Mouse (Mus musculus): ENCODE measurements around the gene Gad1. TPM values are rescaled to one million over a fixed set of nuclear protein-coding genes. Genes with fewer than 3 reads are reported as not detected.

The Gad1 gene
- total and polyA plus RNA-seq, 3 experiments: 0.04 to 0.45 (median 0.23) TPM

GRCm38 (mm10) chr2:70566603-70566981 is 13.7 kb downstream of the Gad1 start:
- no peak for DNase-seq
- H3K36me3 ChIP-seq (ENCODE audit: control insufficient read depth, insufficient read depth, low read length): no peaks in the 10 kb centered on the region
- H3K27me3 ChIP-seq (ENCODE audit: control insufficient read depth, insufficient read depth, low read length): peaks cover 32% of the 10 kb centered on the region
- TF ChIP-seq POLR2A (IDR thresholded peaks at IDR 0.05; ENCODE audit: insufficient read depth, low read depth, low read length): no peak
- TF ChIP-seq CTCF (IDR thresholded peaks at IDR 0.05): no peak
- no peak for TF ChIP-seq EP300 (IDR thresholded peaks at IDR 0.05; ENCODE audit: insufficient read depth, low read depth, low read length)
- H3K4me1 ChIP-seq (ENCODE audit: control insufficient read depth, insufficient read depth, low read length): no peaks in the 10 kb centered on the region
- no peak overlapping the region for H3K9ac ChIP-seq (ENCODE audit: low read depth, low read length)
- H3K4me3 ChIP-seq: no peak overlapping the region
- intact Hi-C loops (cut with DNase I): no loop called here
- H3K27ac ChIP-seq: no peak overlapping the region
- H3K79me2 ChIP-seq (replicated peaks; ENCODE audit: control insufficient read depth, insufficient read depth, low read length): no peaks in the 10 kb centered on the region
- 8% methylated on average over 18 of the region's 18 CpGs for WGBS

DNA sequence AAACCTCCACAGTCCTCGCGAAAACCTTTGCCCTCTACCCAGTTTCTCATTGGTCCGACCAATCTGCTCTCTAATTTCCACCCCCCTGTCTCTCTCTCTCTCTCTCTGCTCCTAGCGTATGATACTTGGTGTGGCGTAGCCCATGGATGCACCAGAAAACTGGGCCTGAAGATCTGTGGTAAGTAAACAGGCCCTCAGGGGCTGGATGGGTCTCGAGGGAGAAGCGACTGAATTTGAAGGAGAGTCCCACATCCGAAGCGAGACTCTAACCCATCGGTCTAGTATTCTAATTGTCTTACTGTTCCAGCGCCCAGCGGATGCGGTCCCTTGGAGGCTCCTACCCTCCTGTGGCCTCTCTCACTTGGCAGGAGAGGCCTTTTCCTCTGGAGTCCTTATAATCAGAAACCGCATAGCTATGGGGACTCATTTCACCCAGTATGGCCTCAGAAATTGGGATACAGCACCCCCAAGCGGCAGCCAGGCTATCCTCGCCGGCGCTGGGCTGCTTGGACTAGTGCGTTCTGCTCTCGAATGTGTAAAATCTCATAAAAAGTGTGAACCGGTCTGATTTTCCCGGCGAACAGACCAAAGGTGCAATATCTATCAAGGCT is 14.3 kb downstream of the Gad1 start:
- no peak overlapping the region for H3K4me3 ChIP-seq
- 15% methylated on average over 23 of the region's 23 CpGs for WGBS
- H3K36me3 ChIP-seq (ENCODE audit: control insufficient read depth, insufficient read depth, low read length): no peaks in the 10 kb centered on the region
- H3K4me1 ChIP-seq (ENCODE audit: control insufficient read depth, insufficient read depth, low read length): no peaks in the 10 kb centered on the region
- TF ChIP-seq EP300 (IDR thresholded peaks at IDR 0.05; ENCODE audit: insufficient read depth, low read depth, low read length): no peak
- TF ChIP-seq POLR2A (IDR thresholded peaks at IDR 0.05; ENCODE audit: insufficient read depth, low read depth, low read length): no peak
- TF ChIP-seq CTCF (IDR thresholded peaks at IDR 0.05): peak; percentile 55
- peaks cover 31% of the 10 kb centered on the region for H3K27me3 ChIP-seq (ENCODE audit: control insufficient read depth, insufficient read depth, low read length)
- no peaks in the 10 kb centered on the region for H3K79me2 ChIP-seq (replicated peaks; ENCODE audit: control insufficient read depth, insufficient read depth, low read length)
- intact Hi-C loops (cut with DNase I): no loop called here
- peak in 1 of 2 experiments; percentile 38 for DNase-seq
- H3K9ac ChIP-seq (ENCODE audit: low read depth, low read length): no peak overlapping the region
- H3K27ac ChIP-seq: no peak overlapping the region

GRCm38 (mm10) chr2:70567682-70568077 is 14.8 kb downstream of the Gad1 start:
- no peaks in the 10 kb centered on the region for H3K4me1 ChIP-seq (ENCODE audit: control insufficient read depth, insufficient read depth, low read length)
- H3K4me3 ChIP-seq: no peak overlapping the region
- DNase-seq: no peak

GRCm38 (mm10) chr2:70568198-70568941 is 15.5 kb downstream of the Gad1 start:
- H3K36me3 ChIP-seq (ENCODE audit: control insufficient read depth, insufficient read depth, low read length): no peaks in the 10 kb centered on the region
- H3K4me3 ChIP-seq: no peak overlapping the region
- TF ChIP-seq POLR2A (IDR thresholded peaks at IDR 0.05; ENCODE audit: insufficient read depth, low read depth, low read length) (no peak), CTCF (IDR thresholded peaks at IDR 0.05) (no peak), EP300 (IDR thresholded peaks at IDR 0.05; ENCODE audit: insufficient read depth, low read depth, low read length) (no peak)
- no peak overlapping the region for H3K9ac ChIP-seq (ENCODE audit: low read depth, low read length)
- no peaks in the 10 kb centered on the region for H3K4me1 ChIP-seq (ENCODE audit: control insufficient read depth, insufficient read depth, low read length)
- no peak overlapping the region for H3K27ac ChIP-seq
- WGBS: 2% methylated on average over 34 of the region's 34 CpGs
- DNase-seq: no peak
- intact Hi-C loops (cut with DNase I): no loop called here
- peaks cover 24% of the 10 kb centered on the region for H3K27me3 ChIP-seq (ENCODE audit: control insufficient read depth, insufficient read depth, low read length)
- no peaks in the 10 kb centered on the region for H3K79me2 ChIP-seq (replicated peaks; ENCODE audit: control insufficient read depth, insufficient read depth, low read length)

More at GRCm38 (mm10) chr2:70567682-70568077, 14.8 kb downstream of the Gad1 start:
- Histone ChIP-seq H3K27ac (no peak overlapping the region), H3K27me3 (ENCODE audit: control insufficient read depth, insufficient read depth, low read length) (peaks cover 25% of the 10 kb centered on the region), H3K36me3 (ENCODE audit: control insufficient read depth, insufficient read depth, low read length) (no peaks in the 10 kb centered on the region), H3K9ac (ENCODE audit: low read depth, low read length) (no peak overlapping the region), H3K79me2 (replicated peaks; ENCODE audit: control insufficient read depth, insufficient read depth, low read length) (no peaks in the 10 kb centered on the region)
- no peak for TF ChIP-seq EP300 (IDR thresholded peaks at IDR 0.05; ENCODE audit: insufficient read depth, low read depth, low read length)
- no peak for TF ChIP-seq CTCF (IDR thresholded peaks at IDR 0.05)
- no peak for TF ChIP-seq POLR2A (IDR thresholded peaks at IDR 0.05; ENCODE audit: insufficient read depth, low read depth, low read length)
- intact Hi-C loops (cut with DNase I): no loop called here
- WGBS: 4% methylated on average over 12 of the region's 12 CpGs

- 34% methylated on average over 4 of the region's 4 CpGs for WGBS
- intact Hi-C loops (cut with DNase I): no loop called here
- no peaks in the 10 kb centered on the region for H3K79me2 ChIP-seq (replicated peaks; ENCODE audit: control insufficient read depth, insufficient read depth, low read length)
Measured at GRCm38 (mm10) chr2:70571698-70572097, 18.8 kb downstream of the Gad1 start.

GRCm38 (mm10) chr2:70572251-70572650 is 19.4 kb downstream of the Gad1 start:
- H3K27ac ChIP-seq: no peak overlapping the region
- intact Hi-C loops (cut with DNase I): no loop called here

More at GRCm38 (mm10) chr2:70571698-70572097, 18.8 kb downstream of the Gad1 start:
- H3K4me3 ChIP-seq: no peak overlapping the region
- TF ChIP-seq EP300 (IDR thresholded peaks at IDR 0.05; ENCODE audit: insufficient read depth, low read depth, low read length) (no peak), CTCF (IDR thresholded peaks at IDR 0.05) (no peak), POLR2A (IDR thresholded peaks at IDR 0.05; ENCODE audit: insufficient read depth, low read depth, low read length) (no peak)
- no peaks in the 10 kb centered on the region for H3K4me1 ChIP-seq (ENCODE audit: control insufficient read depth, insufficient read depth, low read length)
- no peak overlapping the region for H3K9ac ChIP-seq (ENCODE audit: low read depth, low read length)
- H3K27me3 ChIP-seq (ENCODE audit: control insufficient read depth, insufficient read depth, low read length): peaks cover 10% of the 10 kb centered on the region
- H3K36me3 ChIP-seq (ENCODE audit: control insufficient read depth, insufficient read depth, low read length): no peaks in the 10 kb centered on the region
- H3K27ac ChIP-seq: no peak overlapping the region
- no peak for DNase-seq

More at GRCm38 (mm10) chr2:70572251-70572650, 19.4 kb downstream of the Gad1 start:
- DNase-seq: no peak
- Histone ChIP-seq H3K79me2 (replicated peaks; ENCODE audit: control insufficient read depth, insufficient read depth, low read length) (no peaks in the 10 kb centered on the region), H3K36me3 (ENCODE audit: control insufficient read depth, insufficient read depth, low read length) (no peaks in the 10 kb centered on the region), H3K4me1 (ENCODE audit: control insufficient read depth, insufficient read depth, low read length) (no peaks in the 10 kb centered on the region), H3K4me3 (no peak overlapping the region), H3K27me3 (ENCODE audit: control insufficient read depth, insufficient read depth, low read length) (peaks cover 8% of the 10 kb centered on the region), H3K9ac (ENCODE audit: low read depth, low read length) (no peak overlapping the region)
- 59% methylated on average over 9 of the region's 9 CpGs for WGBS
- TF ChIP-seq POLR2A (IDR thresholded peaks at IDR 0.05; ENCODE audit: insufficient read depth, low read depth, low read length) (no peak), CTCF (IDR thresholded peaks at IDR 0.05) (no peak), EP300 (IDR thresholded peaks at IDR 0.05; ENCODE audit: insufficient read depth, low read depth, low read length) (no peak)

Measured in heart, adult 2 months (tissue).